Mouse (Mus musculus): ENCODE measurements around the gene Rchy1. TPM values are rescaled to one million over a fixed set of nuclear protein-coding genes. Genes with fewer than 3 reads are reported as not detected.
"Not testable (repeated sequence)": the region's sequence is repeated elsewhere in the genome, so short reads cannot be mapped to it uniquely, and the experiment has no call there.

Gene Rchy1
- polyA plus RNA-seq, 1 experiment from 2014 or later, result 100 TPM

GRCm38 (mm10) chr5:91960606-91961254 is 2.1 kb downstream of the Rchy1 start:
- no peak for DNase-seq (ENCODE audit: low spot score)

DNA sequence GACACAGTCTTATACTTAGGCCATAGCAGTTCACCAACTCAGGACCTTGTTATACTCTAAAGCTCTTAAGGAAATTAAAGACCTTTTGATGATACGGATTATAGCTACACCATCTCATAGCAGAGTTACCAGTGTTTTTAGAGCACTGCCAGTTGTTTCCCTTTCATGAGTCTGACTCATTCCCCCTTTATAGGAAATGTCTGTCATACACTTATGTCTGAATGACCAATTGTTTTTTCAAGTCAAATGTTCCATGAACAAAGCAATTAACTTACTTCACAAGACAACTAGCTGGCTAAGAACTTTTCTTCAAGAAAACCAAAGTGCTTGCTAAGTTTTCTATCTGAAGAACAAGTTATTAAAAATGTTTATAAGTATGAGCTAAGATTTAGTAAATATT is 2.9 kb downstream of the Rchy1 start:
- no peak for DNase-seq (ENCODE audit: low spot score)

- DNase-seq (ENCODE audit: low spot score), result no peak
These were observed 3.8 kb downstream of the Rchy1 start for GRCm38 (mm10) chr5:91959096-91959495.

DNA sequence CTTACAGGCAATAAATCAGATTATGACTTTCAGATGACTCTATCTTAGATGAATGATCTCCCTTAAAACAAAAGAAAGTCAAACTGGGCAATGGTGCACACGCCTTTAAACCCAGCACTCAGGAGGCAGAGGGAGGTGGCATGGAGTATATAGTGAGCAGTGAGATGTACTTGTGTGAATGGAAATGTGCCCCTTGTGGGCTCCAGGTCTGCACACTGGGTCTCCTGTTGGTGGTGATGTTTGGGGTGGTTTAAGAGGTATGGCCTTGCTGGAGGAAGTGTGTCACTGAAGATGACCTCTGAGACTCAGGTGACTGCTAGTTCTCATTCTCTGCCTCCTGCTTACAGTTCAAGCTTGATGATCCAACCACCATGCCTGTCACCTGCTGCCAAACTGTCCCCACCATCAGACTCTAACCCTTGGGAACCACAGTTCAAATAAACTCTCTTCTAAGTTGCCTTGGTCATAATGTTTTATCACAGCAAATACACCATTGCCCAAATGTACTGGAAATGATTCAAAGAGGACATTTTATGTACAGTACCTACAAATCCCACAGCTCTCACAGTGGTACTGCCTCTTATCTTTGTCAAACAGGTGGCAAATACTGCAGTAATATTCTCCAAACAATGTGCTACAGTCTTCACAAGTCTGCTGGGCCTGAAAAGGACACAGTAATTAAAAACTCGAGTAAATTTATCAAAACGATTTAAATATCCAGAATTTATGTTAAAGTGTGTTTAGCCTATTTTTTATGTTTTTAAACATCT is 5.7 kb downstream of the Rchy1 start:
- DNase-seq (ENCODE audit: low spot score), result no peak

DNA sequence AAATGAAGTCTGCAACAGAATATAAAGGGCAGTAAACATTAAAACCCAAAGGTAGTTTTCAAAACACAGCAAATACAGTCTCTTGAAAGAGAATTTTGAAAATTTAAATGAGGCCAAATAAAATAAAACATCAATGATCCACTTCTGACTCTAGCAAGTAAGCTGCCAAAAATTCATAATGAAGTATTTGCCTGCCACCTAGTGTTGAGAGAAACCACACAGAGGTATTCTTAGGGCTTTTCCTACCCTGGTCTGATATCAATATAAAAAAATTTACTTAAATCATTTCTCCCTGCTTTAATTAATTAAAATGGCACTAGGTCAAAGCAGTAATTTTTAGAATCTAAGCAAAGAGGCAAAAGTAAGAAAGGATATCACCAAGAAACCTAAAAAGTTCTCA is 11.5 kb downstream of the Rchy1 start:
- no peak for DNase-seq (ENCODE audit: low spot score)

GRCm38 (mm10) chr5:91949441-91949840 is 13.4 kb downstream of the Rchy1 start:
- no peak for DNase-seq (ENCODE audit: low spot score)

DNA sequence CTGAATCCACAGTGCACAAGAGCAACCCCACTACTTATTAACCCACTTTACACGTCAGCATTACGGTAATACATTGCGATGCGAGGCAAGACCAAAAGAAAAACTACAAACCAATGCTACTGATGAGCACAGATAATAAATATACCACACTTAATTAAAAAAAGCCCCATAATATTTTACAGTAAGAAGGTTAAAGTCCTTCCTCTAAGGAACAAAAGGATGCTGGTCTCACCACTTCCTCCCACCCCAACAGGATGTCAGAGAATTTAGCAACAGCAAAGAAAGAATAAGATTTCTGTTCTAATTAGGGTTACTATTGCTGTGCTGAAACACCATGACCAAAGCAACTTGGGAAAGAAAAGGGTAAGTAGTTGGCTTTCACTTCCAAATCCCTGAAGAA is 15.9 kb downstream of the Rchy1 start:
- no peak for DNase-seq (ENCODE audit: low spot score)

DNA sequence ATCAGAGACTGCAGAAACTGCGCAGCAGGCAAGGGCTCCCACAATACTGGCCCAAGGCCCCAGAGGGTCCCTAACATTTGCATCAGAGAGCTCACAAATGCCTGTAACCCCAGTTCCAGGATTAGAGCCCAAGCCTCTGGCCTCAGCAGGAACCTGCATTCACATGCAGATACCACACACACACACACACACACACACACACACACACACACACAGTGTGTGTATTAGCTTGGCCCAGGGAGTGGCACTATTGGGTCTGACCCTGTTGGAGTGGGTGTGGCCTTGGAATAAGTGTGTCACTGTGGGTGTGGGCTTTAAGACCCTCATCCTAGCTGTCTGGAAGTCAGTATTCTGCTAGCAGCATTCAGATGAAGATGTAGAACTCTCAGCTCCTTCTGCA is 17.3 kb downstream of the Rchy1 start:
- DNase-seq (ENCODE audit: low spot score), result not testable (repeated sequence)

DNA sequence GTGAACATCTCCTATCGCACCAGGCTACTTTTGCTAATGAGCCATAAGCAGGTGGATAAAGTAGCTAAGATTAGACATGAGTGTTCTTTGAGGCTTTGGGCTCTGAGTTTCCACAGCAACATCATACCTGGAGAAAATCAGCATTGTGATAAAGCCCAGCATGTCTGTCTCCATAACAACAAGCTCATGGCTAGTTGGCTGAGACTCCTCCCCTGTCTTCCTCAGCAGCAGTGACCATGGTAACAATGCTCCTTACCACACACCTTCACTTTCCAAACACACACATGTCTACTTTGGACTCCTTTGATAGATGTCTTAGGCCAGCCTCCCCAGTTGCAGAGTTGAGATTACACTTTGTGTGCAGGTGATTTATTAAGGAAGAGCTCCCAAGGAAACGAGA is 49.6 kb downstream of the Rchy1 start:
- no peak for DNase-seq (ENCODE audit: low spot score)

DNA sequence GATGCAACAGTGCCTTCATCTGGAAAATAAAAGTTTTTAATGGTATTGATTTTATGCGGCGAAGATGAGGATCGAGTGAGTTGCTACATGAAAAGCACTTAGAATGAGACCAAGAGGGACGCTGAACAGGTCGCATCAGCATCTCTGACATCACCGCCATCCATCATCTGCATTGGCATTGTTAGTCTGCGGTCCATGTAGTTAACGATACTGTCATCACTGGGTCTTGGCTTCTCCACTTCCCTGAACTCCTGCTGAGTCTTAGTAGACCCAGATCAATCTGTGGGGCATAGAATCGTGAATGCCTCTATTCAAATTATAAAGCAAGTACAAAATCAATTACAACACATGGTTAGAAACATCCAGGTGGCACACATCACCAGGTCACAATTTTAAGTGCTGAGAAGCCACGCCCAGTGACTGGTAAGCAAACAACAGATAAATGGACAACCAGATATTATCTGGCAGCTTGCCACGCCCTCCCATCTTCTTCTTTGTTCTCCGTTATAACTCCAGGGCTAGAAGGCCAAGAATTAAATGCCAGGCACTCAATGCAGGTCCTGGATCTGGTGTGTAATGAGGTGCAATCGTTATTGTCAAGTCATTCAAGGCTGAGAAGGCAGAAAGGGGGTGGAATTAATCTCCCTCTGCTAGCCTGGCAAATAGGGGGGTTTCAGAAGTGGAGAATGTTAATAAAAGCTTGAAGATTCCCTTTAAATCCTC is 51.3 kb downstream of the Rchy1 start:
- no peak for DNase-seq (ENCODE audit: low spot score)

DNA sequence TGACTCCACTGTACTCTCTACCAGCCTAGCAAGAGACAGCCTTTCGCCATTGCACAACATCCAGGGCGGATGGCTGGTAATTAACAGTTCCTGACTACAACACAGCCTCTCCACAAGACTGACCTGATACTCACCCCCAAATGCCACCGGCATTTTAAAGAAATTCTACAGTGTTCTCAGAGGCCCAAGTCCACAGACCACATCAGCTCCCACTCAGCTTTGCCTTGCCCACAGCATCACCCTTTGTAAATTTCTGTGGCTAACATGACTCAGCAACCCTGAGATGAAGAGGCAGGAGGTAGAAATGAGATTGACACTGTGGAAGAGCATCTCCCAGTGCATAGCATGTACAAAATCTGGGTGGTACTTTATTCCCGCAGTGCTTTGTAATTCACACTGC is 52.3 kb downstream of the Rchy1 start:
- DNase-seq (ENCODE audit: low spot score), result no peak

DNA sequence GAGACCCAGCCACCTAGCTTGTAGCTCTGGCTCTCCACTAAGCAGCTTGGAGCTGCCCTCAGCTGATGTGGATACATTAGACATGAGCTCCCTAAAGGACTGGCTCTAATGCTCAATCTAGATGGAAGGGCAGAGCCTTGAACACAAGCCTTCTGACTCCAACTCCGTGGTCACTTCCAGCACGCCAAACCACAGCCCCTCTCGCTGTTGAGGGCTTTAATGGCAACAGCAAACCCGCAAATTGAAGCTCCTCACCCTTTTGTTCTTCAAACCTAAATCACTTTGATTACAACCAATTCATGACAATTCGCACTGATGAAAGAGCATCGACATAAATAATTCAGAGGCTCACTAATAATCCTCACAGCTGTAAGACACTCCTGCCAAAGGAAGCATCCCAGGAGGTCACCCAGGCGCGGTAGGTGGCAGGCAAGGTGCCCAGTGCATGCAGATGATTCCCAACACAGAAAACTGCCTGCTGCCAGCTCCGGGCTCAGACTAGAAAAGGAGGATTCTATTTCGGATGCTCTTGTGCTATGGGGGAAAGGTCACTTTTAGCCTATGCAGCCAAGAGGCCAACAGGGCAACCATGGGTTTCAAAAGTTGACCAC is 53.8 kb downstream of the Rchy1 start:
- no peak for DNase-seq (ENCODE audit: low spot score)

Other genes with a start within 250 kb of the Rchy1 start
- not detected in 2 replicates for gene Odaph, start 24.4 kb upstream of the Rchy1 start, polyA plus RNA-seq (2015; fragmentation: Nextera tagmentation; extraction: Ambion mirVana)
- gene Cdkl2, start 80.8 kb upstream of the Rchy1 start, polyA plus RNA-seq (2015; fragmentation: Nextera tagmentation; extraction: Ambion mirVana), result 1.7 and 1.9 TPM in 2 replicates
- gene G3bp2, start 120.7 kb upstream of the Rchy1 start, polyA plus RNA-seq (2015; fragmentation: Nextera tagmentation; extraction: Ambion mirVana), result 239 and 240 TPM in 2 replicates
- 32.6 and 43.5 TPM in 2 replicates for gene Uso1, start 174.9 kb upstream of the Rchy1 start, polyA plus RNA-seq (2015; fragmentation: Nextera tagmentation; extraction: Ambion mirVana)

Measured in thymus, postnatal 0 days (tissue).